Mouse (Mus musculus): ENCODE measurements around the gene Larp6. TPM values are rescaled to one million over a fixed set of nuclear protein-coding genes. Genes with fewer than 3 reads are reported as not detected.

The Larp6 gene
- total and polyA plus RNA-seq, 3 experiments, result not detected

- Histone ChIP-seq H3K4me3 (ENCODE audit: control insufficient read depth in 1 of 2, insufficient read depth in 1 of 2, low read depth in 2 of 2, low read length in 2 of 2) (no peak overlapping the region), H3K4me1 (ENCODE audit: control insufficient read depth in 1 of 2, insufficient read depth in 2 of 2, low read length in 2 of 2) (no peaks in the 10 kb centered on the region), H3K9ac (ENCODE audit: control insufficient read depth, low read depth, low read length, poor library complexity, severe bottlenecking) (no peak overlapping the region), H3K9me3 (replicated peaks; ENCODE audit: insufficient read depth, low read length) (no peaks in the 10 kb centered on the region), H3K36me3 (ENCODE audit: control insufficient read depth in 1 of 2, insufficient read depth in 2 of 2, low read length in 2 of 2) (no peaks in the 10 kb centered on the region), H3K79me2 (ENCODE audit: control insufficient read depth, insufficient read depth, low read length, poor library complexity) (no peaks in the 10 kb centered on the region), H3K27ac (ENCODE audit: control insufficient read depth, low read depth, low read length) (no peak overlapping the region), H3K27me3 (ENCODE audit: control insufficient read depth in 1 of 2, insufficient read depth in 2 of 2, low read length in 2 of 2) (no peaks in the 10 kb centered on the region)
- no peak for TF ChIP-seq JUND (IDR thresholded peaks at IDR 0.05; ENCODE audit: low read depth, low read length)
- no peak for TF ChIP-seq NELFE (IDR thresholded peaks at IDR 0.05; ENCODE audit: low read depth, low read length)
- no peak for TF ChIP-seq CTCF (IDR thresholded peaks at IDR 0.05 in 2 of 3, conservative IDR thresholded peaks at IDR 0.05 in 1 of 3; ENCODE audit: control insufficient read depth in 1 of 3, insufficient read depth in 1 of 3, low read depth in 2 of 3, low read length in 3 of 3, poor library complexity in 1 of 3, severe bottlenecking in 1 of 3)
- TF ChIP-seq ETS1 (IDR thresholded peaks at IDR 0.05; ENCODE audit: low read depth, low read length), result no peak
- TF ChIP-seq MEF2A (IDR thresholded peaks at IDR 0.05; ENCODE audit: extremely low read depth, insufficient replicate concordance, low read depth, low read length, poor library complexity, severe bottlenecking), result no peak
- TF ChIP-seq GABPA (IDR thresholded peaks at IDR 0.05; ENCODE audit: low read depth, low read length), result no peak
- no peak for TF ChIP-seq ZNF384 (IDR thresholded peaks at IDR 0.05; ENCODE audit: low read depth, low read length)
- TF ChIP-seq HCFC1 (IDR thresholded peaks at IDR 0.05; ENCODE audit: low read depth, low read length), result no peak
- TF ChIP-seq ELF1 (IDR thresholded peaks at IDR 0.05; ENCODE audit: low read depth, low read length), result no peak
- TF ChIP-seq TAL1 (IDR thresholded peaks at IDR 0.05; ENCODE audit: low read length), result no peak
- TF ChIP-seq ZMIZ1 (IDR thresholded peaks at IDR 0.05; ENCODE audit: low read depth, low read length), result no peak
- DNase-seq (ENCODE audit: low read depth, low spot score), result no peak
These were observed 21.5 kb downstream of the Larp6 start for GRCm38 (mm10) chr9:60734321-60734720.

GRCm38 (mm10) chr9:60739126-60739525 lies 26.3 kb downstream of the Larp6 start:
- H3K79me2 ChIP-seq (ENCODE audit: control insufficient read depth, insufficient read depth, low read length, poor library complexity), result no peaks in the 10 kb centered on the region
- H3K4me3 ChIP-seq (ENCODE audit: control insufficient read depth in 1 of 2, insufficient read depth in 1 of 2, low read depth in 2 of 2, low read length in 2 of 2), result no peak overlapping the region
- H3K27me3 ChIP-seq (ENCODE audit: control insufficient read depth in 1 of 2, insufficient read depth in 2 of 2, low read length in 2 of 2), result peaks cover 0 to 5% of the 10 kb centered on the region in 2 experiments; a peak in 1 of 4 replicates
- H3K36me3 ChIP-seq (ENCODE audit: control insufficient read depth in 1 of 2, insufficient read depth in 2 of 2, low read length in 2 of 2), result no peaks in the 10 kb centered on the region
- no peaks in the 10 kb centered on the region for H3K4me1 ChIP-seq (ENCODE audit: control insufficient read depth in 1 of 2, insufficient read depth in 2 of 2, low read length in 2 of 2)
- H3K9ac ChIP-seq (ENCODE audit: control insufficient read depth, low read depth, low read length, poor library complexity, severe bottlenecking), result no peak overlapping the region
- DNase-seq (ENCODE audit: low read depth, low spot score), result no peak
- H3K9me3 ChIP-seq (replicated peaks; ENCODE audit: insufficient read depth, low read length), result no peaks in the 10 kb centered on the region
- TF ChIP-seq MAZ (IDR thresholded peaks at IDR 0.05; ENCODE audit: low read depth, low read length), result no peak
- no peak for TF ChIP-seq KAT2A (conservative IDR thresholded peaks at IDR 0.05; ENCODE audit: low read depth, low read length)
- TF ChIP-seq HCFC1 (IDR thresholded peaks at IDR 0.05; ENCODE audit: low read depth, low read length), result no peak
- no peak for TF ChIP-seq MXI1 (IDR thresholded peaks at IDR 0.05; ENCODE audit: low read depth, low read length)
- TF ChIP-seq MYC (IDR thresholded peaks at IDR 0.05; ENCODE audit: low read depth, low read length), result no peak
- no peak for TF ChIP-seq CTCF (IDR thresholded peaks at IDR 0.05 in 2 of 3, conservative IDR thresholded peaks at IDR 0.05 in 1 of 3; ENCODE audit: control insufficient read depth in 1 of 3, insufficient read depth in 1 of 3, low read depth in 2 of 3, low read length in 3 of 3, poor library complexity in 1 of 3, severe bottlenecking in 1 of 3)
- no peak for TF ChIP-seq TBP (IDR thresholded peaks at IDR 0.05; ENCODE audit: low read depth, low read length)
- TF ChIP-seq ELF1 (IDR thresholded peaks at IDR 0.05; ENCODE audit: low read depth, low read length), result no peak
- no peak for TF ChIP-seq SMC3 (IDR thresholded peaks at IDR 0.05; ENCODE audit: low read depth, low read length)
- no peak overlapping the region for H3K27ac ChIP-seq (ENCODE audit: control insufficient read depth, low read depth, low read length)
